Mouse (Mus musculus) ovary, postnatal 10 days (tissue): ENCODE data around the gene Cyp24a1.
A peak's percentile ranks its signal among the peaks of the same experiment; 100 is the strongest.
"Not testable (repeated sequence)": the region's sequence is repeated elsewhere in the genome, so short reads cannot be mapped to it uniquely, and the experiment has no call there.

ENCODE experiments used
- DNase-seq: peaks from one replicate; pipeline ENCODE4 v3.0.0; 2022; ENCODE audit warnings: low spot score

Cyp24a1 gene

DNA sequence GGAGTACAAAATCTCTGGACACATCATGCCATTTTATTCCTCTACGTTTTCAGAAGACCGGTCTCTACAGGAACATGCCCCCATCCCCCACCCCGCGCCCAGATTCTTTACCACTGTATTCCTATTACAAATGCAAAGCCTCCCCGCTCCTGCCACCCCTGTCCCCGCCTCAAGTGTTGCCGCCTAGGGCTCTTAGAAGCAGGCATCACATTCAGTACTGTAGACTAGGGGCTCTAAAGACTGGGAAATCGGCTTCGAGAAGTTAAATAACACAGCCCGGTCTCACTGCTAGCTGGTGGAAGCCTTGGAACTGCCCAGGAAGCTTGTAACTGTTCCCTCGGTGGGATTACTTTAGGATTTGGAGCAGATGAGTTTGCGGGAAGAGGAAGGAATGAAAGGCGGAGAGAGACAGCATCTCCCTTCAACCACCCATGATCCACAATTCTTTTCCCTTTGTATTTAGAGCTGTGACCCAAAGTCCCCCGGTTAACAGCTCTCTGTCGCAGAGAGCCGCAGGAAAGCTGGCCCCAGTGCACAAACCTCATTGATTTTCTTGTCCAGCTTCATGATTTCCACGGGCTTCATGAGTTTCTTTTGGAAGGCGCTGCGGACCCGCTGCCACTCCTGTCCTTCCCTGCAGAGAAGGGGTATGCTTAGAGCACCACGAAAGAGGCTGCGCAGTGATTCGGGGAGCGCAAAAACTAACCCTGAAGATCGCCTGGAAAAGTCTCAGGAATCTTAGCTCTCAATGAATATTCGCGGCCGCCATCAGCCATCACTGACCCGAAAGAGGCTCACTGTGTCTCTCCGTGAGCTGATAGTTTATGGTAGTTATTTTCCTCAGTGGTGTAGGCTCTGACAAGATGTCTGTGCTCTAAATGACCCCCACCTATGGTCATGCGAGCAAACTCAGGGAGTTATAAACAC lies 1.9 kb downstream of the Cyp24a1 start:
- no peak for DNase-seq

DNA sequence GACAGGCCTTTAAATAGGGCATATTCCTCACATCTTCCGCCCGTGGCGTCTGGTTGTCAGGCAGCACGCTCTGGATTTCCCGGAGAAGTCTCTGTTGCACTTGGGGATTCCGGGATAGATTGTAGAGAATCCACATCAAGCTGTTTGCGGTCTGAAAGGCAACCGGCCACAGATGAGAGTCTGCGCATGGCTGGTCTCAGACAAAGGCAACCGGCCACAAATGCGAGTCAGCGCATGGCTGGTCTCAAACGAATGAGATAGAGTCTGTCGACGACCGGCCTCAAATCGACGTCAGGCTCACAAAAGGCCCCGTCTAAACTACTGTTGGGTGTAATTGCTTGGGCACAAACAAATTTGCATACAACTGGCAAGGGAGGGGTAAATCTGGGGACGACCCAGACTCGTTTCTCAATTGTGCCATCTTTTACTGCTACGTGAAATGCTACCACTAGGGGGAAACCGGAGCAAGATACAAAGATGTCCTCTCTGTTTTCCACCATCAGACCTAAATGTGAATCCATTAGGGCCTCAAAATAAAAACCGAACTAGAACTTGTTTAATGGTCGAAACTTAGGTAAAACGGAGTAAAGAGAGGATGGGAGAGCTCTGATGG lies 8.9 kb downstream of the Cyp24a1 start:
- DNase-seq = no peak

DNA sequence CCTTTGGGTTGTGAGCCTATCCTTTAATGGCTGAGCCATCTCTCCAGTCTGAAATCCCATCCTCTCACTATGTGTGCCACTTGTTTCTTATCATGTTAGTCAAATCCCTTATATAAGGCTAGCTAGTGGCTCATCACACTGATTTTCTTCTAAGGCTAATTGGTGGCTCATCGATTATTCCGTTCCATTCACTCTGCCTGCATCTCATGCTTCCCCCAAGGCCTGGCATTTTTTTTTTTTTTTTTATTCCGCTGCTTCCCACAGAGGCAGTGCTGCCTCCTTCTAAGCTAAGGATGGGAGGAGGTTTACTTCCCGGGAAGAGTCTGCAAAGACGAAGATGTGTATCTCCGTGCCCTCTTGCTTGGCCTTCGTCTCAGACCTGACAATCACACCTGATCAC lies 9.7 kb downstream of the Cyp24a1 start:
- DNase-seq = no peak

DNA sequence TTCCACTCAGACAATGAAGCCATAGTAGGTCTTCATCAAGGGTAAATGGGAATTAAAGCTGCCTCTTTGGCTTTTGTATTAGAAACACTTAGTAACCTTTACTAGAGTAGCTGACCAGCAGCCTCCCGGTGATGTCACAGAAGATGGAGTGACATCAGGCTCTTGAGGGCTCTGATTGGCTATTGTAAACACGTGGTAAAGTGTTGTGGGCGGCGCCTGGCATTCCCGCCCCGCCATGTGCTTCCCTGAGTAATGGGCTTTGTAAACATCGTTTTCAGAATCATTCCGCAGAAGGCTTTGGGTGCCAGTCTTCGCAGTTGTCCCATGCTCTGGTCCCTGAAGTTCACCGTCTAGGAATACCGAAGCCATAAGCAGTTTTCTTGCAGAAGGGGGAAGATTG lies 13.0 kb downstream of the Cyp24a1 start:
- DNase-seq = no peak

DNA sequence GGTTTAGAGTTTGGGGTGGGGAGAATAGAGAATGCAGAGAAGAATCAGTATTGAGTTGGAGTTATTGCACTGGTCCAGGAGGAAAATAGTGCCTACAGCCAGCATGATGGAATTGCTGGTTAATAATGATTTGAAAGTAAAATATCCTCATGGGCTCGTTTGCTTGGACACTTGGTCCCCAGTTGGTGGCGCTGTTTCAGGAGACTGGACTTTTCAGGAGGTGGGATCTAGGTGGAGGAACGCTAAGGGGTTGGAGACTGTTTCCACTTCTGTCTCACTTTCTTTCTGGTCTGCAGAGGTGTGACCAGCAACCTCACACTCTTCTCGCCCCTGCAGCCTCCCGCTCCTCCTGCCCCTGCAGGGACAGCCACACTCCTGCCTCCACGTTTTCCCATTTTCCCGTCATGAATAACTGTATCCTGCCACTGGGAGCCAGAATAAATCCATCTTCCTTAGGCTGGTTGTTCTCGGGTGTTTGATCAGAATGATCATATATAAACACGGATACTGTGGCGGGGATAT lies 14.9 kb downstream of the Cyp24a1 start:
- no peak for DNase-seq

DNA sequence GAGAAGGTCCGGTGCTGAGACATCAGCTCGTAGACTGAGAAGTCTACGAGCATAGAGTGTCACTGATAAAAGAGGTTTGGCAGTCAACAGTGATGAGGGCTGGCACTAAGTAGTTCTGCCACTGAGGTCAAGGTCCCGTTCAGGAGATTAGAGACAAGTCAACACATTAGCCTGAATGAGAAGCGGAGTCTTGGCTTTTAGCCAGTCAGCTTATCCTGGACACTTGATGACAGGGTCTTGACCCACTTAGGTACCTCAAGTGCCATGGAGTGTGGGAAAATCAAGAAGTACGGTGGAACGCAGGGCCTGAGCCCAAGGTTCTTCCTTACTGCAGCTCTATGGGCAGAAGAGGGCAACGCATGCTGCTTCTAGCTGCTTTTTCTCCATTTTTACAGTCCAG lies 20.3 kb downstream of the Cyp24a1 start:
- no peak for DNase-seq

DNA sequence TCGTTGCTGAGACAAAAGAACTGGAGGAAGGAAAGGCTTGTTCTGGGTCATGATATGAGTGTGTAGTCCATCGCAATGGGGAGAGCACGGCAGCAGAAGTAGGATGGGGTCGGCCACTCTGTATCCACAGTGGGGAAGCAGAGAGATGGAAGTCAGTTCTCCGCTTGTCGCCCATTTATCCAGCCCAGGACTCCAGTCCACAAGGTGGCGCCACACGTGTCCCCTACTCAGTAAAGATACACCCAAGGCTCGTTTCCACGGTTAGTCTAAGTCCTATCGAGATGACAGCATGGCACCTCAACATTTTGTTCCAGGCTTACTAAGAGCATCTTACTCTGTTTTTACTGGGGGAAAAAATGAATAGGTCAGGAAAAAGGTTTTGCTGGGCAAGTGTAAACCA lies 20.7 kb downstream of the Cyp24a1 start:
- no peak for DNase-seq

DNA sequence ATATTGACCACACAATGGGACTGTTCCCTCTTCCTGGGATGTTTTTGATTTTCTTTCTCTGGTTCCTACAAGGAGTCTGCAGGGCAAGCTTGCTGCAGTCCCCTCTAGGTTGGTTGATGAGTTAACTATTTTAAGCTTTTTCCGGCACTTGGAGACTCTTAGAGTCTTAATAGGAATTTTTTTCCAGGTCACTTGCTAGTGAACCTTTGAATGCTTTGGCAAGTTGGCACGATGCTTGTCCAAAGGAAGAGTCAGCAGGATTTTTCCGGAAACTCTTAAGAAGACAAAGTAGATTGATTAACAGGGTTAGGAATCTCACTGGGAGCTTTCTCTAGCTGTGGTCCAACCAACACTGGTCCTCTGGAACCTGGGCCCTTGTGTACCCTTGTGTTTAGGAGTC lies 21.8 kb downstream of the Cyp24a1 start:
- DNase-seq = no peak

DNA sequence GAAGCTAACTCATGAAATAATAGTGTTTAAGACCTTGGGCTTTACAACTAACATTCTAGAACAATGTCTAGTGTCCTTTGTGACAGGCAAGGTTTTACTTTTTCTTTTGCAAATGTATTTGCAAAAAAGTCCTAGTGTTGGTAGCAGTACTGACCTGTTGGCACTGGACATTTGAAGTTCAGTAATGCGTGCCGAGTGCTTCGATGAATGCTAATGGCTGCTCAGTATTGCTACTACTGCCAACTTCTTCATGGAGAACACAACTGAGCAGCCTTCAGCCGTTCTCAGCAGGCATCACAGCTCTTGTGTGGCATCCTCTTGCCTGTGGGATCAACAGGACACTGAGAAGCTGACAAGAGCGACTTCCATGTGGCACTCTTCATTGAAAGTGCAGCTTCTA lies 22.8 kb downstream of the Cyp24a1 start:
- DNase-seq = no peak

DNA sequence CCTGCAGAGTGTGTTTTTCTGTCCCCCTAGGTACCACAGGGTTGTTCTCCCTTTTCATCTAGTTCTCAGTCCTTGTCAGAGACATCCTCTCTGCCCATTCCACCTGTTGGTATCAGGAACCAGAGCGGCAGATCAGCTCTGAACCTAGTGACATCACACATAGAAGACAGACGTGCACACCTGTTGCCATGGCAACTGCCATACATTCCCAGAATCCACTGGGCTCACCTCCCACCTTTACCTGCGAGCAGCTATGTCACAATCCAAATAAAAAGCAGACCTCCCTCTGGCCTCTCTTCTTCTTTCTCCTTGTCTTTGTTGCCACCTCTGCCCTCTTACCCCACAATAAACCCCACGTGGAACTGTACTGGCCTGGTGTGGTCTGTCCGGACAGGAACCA lies 26.4 kb downstream of the Cyp24a1 start:
- no peak for DNase-seq

DNA sequence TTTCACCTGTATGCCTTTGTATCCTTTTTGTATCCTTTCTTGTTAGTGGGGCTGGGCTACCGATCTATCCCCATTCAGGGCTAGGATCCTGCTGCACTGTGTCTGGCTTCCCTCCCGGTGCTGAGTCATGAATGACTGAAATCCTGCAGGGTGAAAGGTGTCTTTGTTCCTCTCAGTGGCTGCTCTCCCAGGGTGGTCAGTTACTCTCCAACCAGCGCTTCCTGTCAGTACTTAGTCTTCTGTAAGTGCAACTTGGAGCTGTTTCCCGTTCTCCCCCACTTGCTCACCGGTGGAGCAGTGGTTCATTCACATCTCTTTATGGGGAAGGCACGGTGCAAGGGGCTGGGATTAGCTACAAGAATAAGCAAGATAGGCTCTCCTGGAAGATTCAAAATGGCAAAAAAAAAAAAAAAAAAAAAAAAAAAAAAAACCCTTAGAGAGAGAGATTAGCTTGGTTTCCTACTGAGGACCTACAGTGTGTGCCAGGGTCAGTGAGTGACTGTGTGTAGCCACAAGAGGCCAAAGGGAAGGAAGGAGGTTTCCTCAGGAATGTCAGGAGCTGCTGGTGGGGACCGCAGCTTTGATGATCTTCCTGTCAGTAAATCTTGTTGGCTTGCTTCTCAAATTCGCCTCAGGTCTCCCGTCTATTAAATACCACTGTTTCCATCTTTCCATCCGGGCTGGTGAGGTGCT lies 27.2 kb downstream of the Cyp24a1 start:
- DNase-seq = no peak

DNA sequence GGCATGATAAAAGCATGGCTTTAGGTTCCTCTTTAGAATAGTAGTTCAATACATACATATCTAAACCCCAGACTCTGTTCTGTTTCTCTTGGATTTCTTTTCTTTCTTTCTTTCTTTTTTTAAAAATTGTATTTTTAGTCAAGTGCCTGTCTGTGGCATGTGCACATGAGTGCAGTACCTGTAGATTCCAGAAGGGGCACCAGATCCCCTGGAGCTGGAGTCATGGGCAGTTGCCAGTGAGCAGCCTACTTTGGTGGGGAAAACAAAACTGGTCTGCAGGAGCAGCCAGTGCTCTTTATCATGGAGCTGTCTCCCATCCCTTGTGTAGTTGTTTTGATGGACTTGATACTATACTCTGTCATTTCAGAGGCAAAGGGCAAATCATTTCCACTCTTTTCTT lies 28.9 kb downstream of the Cyp24a1 start:
- no peak for DNase-seq

DNA sequence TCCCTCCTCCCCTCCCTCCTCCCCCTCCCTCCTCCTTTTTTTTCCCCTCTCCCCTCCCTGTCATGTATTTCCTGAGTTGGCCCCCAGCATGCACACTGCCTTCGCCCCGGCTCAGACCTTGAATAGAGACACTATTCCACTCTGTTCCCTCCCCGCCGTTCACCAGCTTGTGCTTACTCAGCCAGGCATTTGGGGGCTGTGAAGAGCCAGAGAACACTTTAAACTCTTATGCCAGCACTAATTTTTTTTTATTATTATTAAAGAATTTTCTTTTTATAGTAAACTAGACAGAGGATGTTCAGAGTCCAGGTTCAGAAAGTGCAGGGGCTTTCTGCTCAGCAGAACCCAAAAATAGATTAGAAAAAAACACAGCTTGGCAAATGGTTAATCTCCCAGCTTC lies 32.1 kb downstream of the Cyp24a1 start:
- no peak for DNase-seq

DNA sequence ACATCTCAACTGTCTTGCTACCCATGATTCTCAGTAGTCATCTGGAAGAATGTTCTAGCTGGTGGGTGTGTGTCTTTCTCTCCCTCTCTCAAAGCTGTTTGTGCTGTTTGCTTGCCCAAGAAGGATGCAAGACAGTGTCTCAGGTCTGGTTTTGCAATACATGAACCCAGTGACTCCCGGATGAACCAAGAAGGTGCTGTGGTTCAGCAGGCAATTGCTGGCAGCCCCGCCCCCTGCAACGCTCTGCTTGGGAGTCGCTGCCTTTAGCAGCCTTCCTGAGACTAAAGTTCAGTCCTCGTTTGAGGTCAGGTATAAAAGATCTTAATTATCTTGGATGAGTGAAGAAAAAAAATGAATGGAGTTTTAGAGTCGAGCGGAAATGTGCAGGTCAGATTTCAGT lies 35.3 kb downstream of the Cyp24a1 start:
- no peak for DNase-seq

DNA sequence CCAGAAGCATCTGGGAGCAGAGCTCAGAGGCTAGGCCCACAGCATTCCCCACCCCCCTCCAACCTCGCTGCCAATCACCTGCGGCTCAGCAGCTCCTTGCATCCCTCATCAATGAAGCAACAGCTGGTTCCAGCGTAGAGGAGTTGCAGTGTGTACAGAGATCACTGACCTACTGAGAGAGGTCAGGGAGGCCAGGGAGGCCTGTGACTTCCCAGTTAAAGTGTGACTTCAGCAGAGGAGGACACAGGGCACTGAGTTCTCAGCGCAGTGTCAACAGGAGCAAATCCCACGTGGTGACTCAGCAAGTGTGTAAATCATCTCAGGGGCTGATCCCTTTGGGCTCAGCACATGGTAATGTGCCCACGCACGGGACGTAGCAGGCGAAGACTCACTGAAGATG lies 37.1 kb downstream of the Cyp24a1 start:
- no peak for DNase-seq

DNA sequence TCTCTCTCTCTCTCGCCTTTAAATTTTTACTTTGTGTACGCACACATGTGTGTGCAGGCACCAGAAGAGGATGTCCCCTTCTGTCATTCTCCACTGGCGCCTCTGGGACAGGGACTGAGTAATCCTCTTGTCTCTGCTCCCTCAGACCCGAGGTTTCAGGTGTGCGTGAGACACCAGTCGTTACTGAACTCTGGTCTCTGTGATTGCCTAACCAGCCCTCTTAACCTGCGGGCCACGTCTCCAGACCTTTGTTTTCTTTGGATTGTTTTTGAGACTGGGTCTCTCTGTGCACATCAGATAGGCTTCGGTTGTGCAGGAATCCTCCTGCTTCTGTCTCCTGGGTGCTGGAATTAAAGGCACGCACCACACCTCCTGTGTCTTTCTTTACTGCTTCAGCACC lies 37.8 kb downstream of the Cyp24a1 start:
- no peak for DNase-seq

DNA sequence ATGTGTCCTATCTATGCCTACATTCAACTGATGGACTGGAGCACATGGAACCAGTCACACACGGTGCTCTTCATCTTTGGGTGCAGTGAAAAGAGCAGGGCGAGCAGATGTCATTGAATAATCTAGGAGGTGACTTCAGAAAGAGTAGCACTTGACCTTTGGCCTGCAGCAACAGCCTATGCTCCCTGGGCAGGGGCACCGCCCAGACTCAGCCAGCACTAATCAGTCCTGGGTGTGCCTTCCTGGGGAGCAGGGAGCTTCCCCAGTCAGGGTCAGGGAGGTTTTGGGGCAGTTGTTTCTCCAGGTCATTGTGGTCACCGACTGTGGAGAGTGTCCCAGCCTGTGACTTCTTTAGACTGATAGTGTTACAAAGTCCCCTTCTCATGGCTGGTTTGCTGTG lies 43.1 kb downstream of the Cyp24a1 start:
- not testable (repeated sequence) for DNase-seq

DNA sequence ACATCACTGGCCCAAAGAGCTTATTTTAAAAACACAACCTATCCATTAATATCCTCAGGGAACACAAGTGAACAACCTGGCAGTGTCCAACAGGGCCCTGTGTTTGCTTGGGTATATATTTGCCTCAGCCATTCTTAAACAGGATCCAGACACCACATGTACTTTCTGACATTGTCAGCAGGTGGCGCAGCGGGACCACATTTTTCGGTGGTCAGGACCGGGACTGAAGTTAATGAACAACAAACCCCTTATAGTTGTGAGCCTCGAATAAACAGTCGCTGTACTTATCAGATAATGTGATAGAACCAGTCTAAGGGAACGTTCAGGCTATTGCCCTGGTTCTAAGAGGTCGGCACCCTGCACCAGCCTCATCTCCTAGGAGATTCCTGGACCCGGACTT lies 46.0 kb downstream of the Cyp24a1 start:
- DNase-seq = peak; percentile 69

DNA sequence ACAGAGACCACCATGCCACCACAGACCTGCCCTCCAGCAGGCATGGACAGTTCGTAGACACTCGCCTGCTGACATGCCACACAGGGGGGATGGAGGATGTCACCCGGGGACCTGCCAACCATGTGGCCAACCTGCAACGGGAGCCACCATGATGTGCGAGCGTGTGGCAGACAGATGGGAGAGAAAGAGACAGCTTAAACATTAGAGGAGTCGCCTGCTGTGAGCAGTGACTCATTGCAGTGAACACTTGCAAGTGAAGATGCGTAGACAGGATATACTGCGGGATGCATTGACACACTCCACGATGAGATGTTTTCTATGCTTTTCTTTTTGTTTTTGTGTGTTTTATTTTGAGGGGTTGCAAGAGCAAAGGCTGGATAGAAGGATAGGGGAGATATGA lies 49.3 kb downstream of the Cyp24a1 start:
- no peak for DNase-seq

DNA sequence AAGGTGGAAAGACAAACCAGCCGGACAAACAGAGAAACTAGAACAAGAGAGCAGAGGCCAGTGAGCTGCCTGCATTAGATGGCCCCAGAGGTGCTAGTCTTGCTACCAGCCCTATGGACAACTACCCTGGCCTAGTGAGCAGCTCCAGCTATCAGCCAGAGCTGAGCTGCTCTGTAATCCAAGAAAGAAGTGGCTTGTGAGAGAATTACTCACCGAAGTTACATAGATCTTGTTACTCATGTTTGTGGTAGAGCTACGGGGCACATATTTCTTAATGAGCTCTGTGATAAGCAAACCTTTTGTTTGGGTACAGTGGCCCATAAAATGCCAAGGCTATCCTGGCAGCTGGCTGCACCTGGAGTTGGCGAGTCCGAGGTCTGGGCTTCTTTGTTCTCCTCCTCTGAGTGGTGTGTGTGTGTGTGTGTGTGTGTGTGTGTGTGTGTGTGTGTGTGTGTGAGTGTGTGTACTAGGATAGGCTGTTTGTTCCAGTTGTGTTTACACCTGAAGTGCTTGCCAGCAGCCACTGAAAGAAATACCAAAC lies 50.0 kb downstream of the Cyp24a1 start:
- DNase-seq = no peak

DNA sequence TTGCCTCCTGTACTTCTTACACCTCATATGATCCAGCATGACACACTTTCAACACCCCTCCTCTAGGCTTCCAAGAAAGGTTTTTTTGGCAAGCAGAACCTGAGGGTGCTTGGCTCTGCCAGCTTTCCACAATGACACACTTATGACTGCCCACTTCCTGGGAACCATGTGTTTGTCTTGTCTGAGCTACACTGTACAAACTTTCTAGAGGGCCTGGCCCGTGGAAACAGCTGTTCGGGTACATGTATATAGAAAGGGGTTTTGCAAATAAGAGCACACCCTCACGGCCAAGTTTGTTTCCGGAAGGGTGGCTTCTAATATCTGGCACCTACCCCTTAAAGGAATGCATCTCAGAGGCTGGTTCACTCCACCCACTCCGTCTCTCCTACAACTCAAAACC lies 51.1 kb downstream of the Cyp24a1 start:
- DNase-seq = no peak

DNA sequence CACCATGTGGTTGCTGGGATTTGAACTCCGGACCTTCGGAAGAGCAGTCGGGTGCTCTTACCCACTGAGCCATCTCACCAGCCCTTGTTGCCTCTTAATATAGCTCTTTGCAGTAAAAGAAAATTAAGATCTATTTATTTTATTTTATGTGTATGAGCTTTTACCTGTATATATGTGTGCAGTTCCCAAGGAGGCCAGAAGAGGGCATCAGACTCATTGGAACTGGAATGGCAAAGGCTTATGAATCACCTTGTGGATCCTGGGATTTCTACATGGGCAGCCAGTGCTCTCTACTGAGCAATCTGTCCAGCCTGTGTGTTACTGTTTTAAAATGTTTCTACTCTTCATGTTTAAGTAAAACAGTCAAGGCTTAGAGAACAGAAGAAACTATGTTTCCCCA lies 54.4 kb downstream of the Cyp24a1 start:
- DNase-seq = no peak

DNA sequence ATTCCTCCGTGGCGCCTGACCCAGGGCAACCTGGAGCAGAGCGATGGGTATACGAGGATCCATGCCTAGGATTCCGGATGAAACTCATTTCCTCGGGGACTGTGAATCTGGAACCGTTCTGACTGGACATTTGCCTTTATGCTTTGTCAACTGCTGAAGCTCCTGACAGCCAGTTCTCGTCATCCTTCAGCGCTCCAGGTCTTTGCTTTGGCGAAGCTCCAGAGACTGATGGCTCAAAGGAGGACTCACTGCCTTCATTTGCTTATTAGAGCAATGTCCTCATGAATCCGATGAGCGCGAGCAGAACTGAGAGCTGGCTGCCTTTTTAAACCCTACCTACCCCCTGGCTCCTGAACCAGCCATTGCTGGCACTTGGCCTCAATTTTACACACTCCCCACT lies 58.2 kb downstream of the Cyp24a1 start:
- DNase-seq = no peak
